Mouse (Mus musculus) heart, postnatal 0 days (tissue): Measurements from ENCODE around the gene Cd72. TPM values are rescaled to one million over a fixed set of nuclear protein-coding genes. Genes with fewer than 3 reads are reported as not detected.

Experiments
- ATAC-seq: fragments of 200-750 bp; cut with Nextera tagmentation; 2 replicates; pipeline ENCODE4 v1.8.0; 2017; ENCODE audit warnings: low read depth, moderate number of reproducible peaks, moderate library complexity; ENCODE audit not compliant: insufficient read depth
- DNase-seq: peaks from one replicate; pipeline ENCODE4 v3.0.0-alpha.2; 2016; ENCODE audit warnings: low spot score
- H3K27ac ChIP-seq: fragments of 300-500 bp; sonication (generic); 2 replicates; pipeline ENCODE4 v1.5.1; 2014; ENCODE audit warnings: low read depth, mild to moderate bottlenecking
- H3K27me3 ChIP-seq: fragments of 300-500 bp; sonication (generic); 2 replicates; pipeline ENCODE4 v1.6.1; 2014; ENCODE audit warnings: low read length, mixed read lengths; ENCODE audit not compliant: control insufficient read depth, insufficient read depth
- H3K36me3 ChIP-seq: fragments of 300-500 bp; sonication (generic); replicated peaks from 2 replicates; pipeline ENCODE4 v1.6.1; 2014; ENCODE audit warnings: low read length, mixed read lengths; ENCODE audit not compliant: control insufficient read depth, insufficient read depth
- H3K4me1 ChIP-seq: fragments of 300-500 bp; sonication (generic); 2 replicates; pipeline ENCODE4 v1.6.1; 2014; ENCODE audit warnings: antibody characterized with exemption; ENCODE audit not compliant: control insufficient read depth, insufficient read depth
- H3K4me2 ChIP-seq: fragments of 300-500 bp; sonication (generic); 2 replicates; pipeline ENCODE4 v1.6.1; 2014; ENCODE audit warnings: low read depth, mild to moderate bottlenecking, low read length, moderate library complexity
- H3K4me3 ChIP-seq: fragments of 300-500 bp; sonication (generic); 2 replicates; pipeline ENCODE4 v1.5.1; 2014; ENCODE audit warnings: low read depth, low read length
- H3K9ac ChIP-seq: fragments of 300-500 bp; sonication (generic); replicated peaks from 2 replicates; pipeline ENCODE4 v1.6.1; 2014; ENCODE audit warnings: low read depth, low read length, mixed read lengths
- H3K9me3 ChIP-seq: fragments of 300-500 bp; sonication (generic); replicated peaks from 2 replicates; pipeline ENCODE4 v1.6.1; 2016; ENCODE audit warnings: low read length; ENCODE audit not compliant: control insufficient read depth
- CTCF ChIP-seq: IDR thresholded peaks from 2 replicates; pipeline ENCODE4 v1.5.1; 2016; ENCODE audit warnings: antibody characterized with exemption, control low read depth, low read depth
- EP300 ChIP-seq: IDR thresholded peaks from 2 replicates; pipeline ENCODE4 v1.6.1; 2016; ENCODE audit warnings: antibody characterized with exemption, low read depth
- WGBS: fragments of 180-500 bp; shearing (Covaris S2); extraction: QIAGEN DNeasy Blood & Tissue Kit; methylation state at CpG from one replicate; pipeline ENCODE4 v1.1.7; 2014; 5-methylcytosine and 5-hydroxymethylcytosine counted together
- polyA plus RNA-seq: library from polyadenylated mRNA; unstranded; fragments of >200 nt; fragmentation: Nextera tagmentation; extraction: Ambion mirVana; gene quantifications from 2 replicates; pipeline ENCODE4 v1.2.1, GENCODE M21; 2015
- total RNA-seq: library from RNA; depleted of rRNA; stranded (reverse); fragments of >200 nt; gene quantifications from 2 replicates; pipeline ENCODE4 v1.2.3, GENCODE M21; 2014; ENCODE audit warnings: low replicate concordance

Gene Cd72
- total and polyA plus RNA-seq, 2 experiments from 2014 or later = 0.08 to 3.4 TPM

GRCm38 (mm10) chr4:43421632-43422240 is 32.7 kb downstream of the Cd72 start:
- Histone ChIP-seq H3K4me1 (peaks cover 17% of the 10 kb centered on the region), H3K27me3 (no peaks in the 10 kb centered on the region), H3K9me3 (no peaks in the 10 kb centered on the region), H3K36me3 (peaks cover 57% of the 10 kb centered on the region), H3K27ac (no peak overlapping the region), H3K4me2 (no peak overlapping the region), H3K4me3 (no peak overlapping the region), H3K9ac (no peak overlapping the region)
- DNase-seq (no peak), ATAC-seq (no peak)
- WGBS = 71% methylated on average over 27 of the region's 28 CpGs
- TF ChIP-seq CTCF (no peak), EP300 (no peak)

- H3K4me3 ChIP-seq = no peak overlapping the region
- H3K27me3 ChIP-seq = no peaks in the 10 kb centered on the region
- DNase-seq (peak; percentile 84), ATAC-seq (peak; percentile 40; the same call in 1 of the 2 replicates)
- peak overlapping the region; percentile 7; the same call in 1 of the 2 replicates for H3K27ac ChIP-seq
- no peaks in the 10 kb centered on the region for H3K9me3 ChIP-seq
- peaks cover 57% of the 10 kb centered on the region for H3K36me3 ChIP-seq
- no peak overlapping the region for H3K4me2 ChIP-seq
- H3K9ac ChIP-seq = no peak overlapping the region
- peaks cover 17% of the 10 kb centered on the region for H3K4me1 ChIP-seq
- peak; percentile 96 for TF ChIP-seq CTCF
- TF ChIP-seq EP300 = no peak
- WGBS = 1% methylated on average over 6 of the region's 6 CpGs
Observed at GRCm38 (mm10) chr4:43420305-43420704, 34.1 kb downstream of the Cd72 start.

DNA sequence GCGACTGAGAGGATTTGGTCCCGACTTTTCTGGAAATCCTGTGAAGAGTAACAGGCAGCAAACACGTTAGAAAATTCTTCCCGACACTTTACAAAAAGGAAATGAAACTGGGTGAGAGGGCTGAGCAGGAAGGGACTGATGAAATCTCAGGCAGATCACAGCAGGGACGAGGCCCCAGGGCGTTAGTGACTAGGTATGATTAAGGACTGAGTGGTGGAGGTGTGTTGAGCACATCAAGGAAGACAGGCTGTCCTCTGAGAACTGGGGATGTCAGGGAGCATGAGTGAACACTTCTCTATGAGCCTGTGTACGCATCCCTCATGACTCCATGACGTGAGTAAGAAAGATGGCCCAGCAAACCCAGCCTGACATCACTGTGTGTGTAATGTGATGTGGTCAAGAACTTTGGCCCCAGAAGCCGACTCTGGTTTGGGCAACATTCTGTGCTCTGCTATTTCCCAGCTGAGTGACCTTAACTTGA is 34.6 kb downstream of the Cd72 start:
- H3K9ac ChIP-seq = no peak overlapping the region
- peaks cover 17% of the 10 kb centered on the region for H3K4me1 ChIP-seq
- no peaks in the 10 kb centered on the region for H3K27me3 ChIP-seq
- peaks cover 56% of the 10 kb centered on the region for H3K36me3 ChIP-seq
- 60% methylated on average over 9 of the region's 9 CpGs for WGBS
- H3K27ac ChIP-seq = peak overlapping the region; percentile 7; the same call in 1 of the 2 replicates
- no peak overlapping the region for H3K4me3 ChIP-seq
- ATAC-seq (no peak), DNase-seq (no peak)
- no peaks in the 10 kb centered on the region for H3K9me3 ChIP-seq
- TF ChIP-seq EP300 = no peak
- no peak for TF ChIP-seq CTCF
- no peak overlapping the region for H3K4me2 ChIP-seq

- H3K4me3 ChIP-seq = no peak overlapping the region
- TF ChIP-seq EP300 (no peak), CTCF (no peak)
- H3K36me3 ChIP-seq = peaks cover 52% of the 10 kb centered on the region
- H3K27me3 ChIP-seq = no peaks in the 10 kb centered on the region
- 48% methylated on average over 15 of the region's 15 CpGs for WGBS
- no peaks in the 10 kb centered on the region for H3K9me3 ChIP-seq
- DNase-seq (peak; percentile 48), ATAC-seq (0 out of 2 replicates have a peak, but pooled peaks have one; percentile 28)
- no peak overlapping the region for H3K9ac ChIP-seq
- H3K4me2 ChIP-seq = no peak overlapping the region
- peaks cover 17% of the 10 kb centered on the region for H3K4me1 ChIP-seq
- H3K27ac ChIP-seq = peak overlapping the region; percentile 44
Observed at GRCm38 (mm10) chr4:43418973-43419656, 35.3 kb downstream of the Cd72 start.

GRCm38 (mm10) chr4:43418450-43418849 is 36.0 kb downstream of the Cd72 start:
- H3K4me1 ChIP-seq = peaks cover 17% of the 10 kb centered on the region
- WGBS = 68% methylated on average over 4 of the region's 4 CpGs
- peaks cover 46% of the 10 kb centered on the region for H3K36me3 ChIP-seq
- no peak overlapping the region for H3K4me2 ChIP-seq
- no peaks in the 10 kb centered on the region for H3K9me3 ChIP-seq
- H3K4me3 ChIP-seq = no peak overlapping the region
- no peaks in the 10 kb centered on the region for H3K27me3 ChIP-seq
- no peak for DNase-seq
- TF ChIP-seq EP300 (no peak), CTCF (no peak)
- H3K9ac ChIP-seq = no peak overlapping the region
- H3K27ac ChIP-seq = no peak overlapping the region
- no peak for ATAC-seq
